Mouse (Mus musculus): ENCODE measurements around the gene Zfp990. TPM values are rescaled to one million over a fixed set of nuclear protein-coding genes. Genes with fewer than 3 reads are reported as not detected.

Gene Zfp990
- polyA plus RNA-seq (2012): not detected in 2 replicates

GRCm38 (mm10) chr4:145510459-145510858 lies at the start of gene Zfp990:
TSS of gene Zfp990 (plus strand) at chr4:145510759.

GRCm38 (mm10) chr4:145585078-145585477 lies 74.5 kb downstream of the Zfp990 start, which contains the start of gene Gm13212:
TSS of gene Gm13212 (plus strand) at chr4:145585166.

Other genes starting within 250 kb of the Zfp990 start
- 0.17 and 0.23 TPM in 2 replicates for gene Tnfrsf8, start 195.6 kb upstream of the Zfp990 start, polyA plus RNA-seq (2012)
- 1.1 and 1.5 TPM in 2 replicates for gene Gm13212, start 74.4 kb downstream of the Zfp990 start, polyA plus RNA-seq (2012)
- 0.06 and 0.08 TPM in 2 replicates for gene Zfp980, start 159.9 kb downstream of the Zfp990 start, polyA plus RNA-seq (2012)